Mouse (Mus musculus) hindbrain, embryonic 11.5 days (tissue): Measurements from ENCODE around the gene Ttc12. TPM values are rescaled to one million over a fixed set of nuclear protein-coding genes. Genes with fewer than 3 reads are reported as not detected.

ENCODE experiments used
- ATAC-seq: fragments of 200-750 bp; cut with Nextera tagmentation; 2 replicates; pipeline ENCODE4 v1.8.0; 2017; ENCODE audit warnings: mild to moderate bottlenecking, moderate TSS enrichment, moderate library complexity; ENCODE audit not compliant: low FRiP score
- DNase-seq: peaks from one replicate; pipeline ENCODE4 v3.0.0-alpha.2; 2015; ENCODE audit warnings: low spot score
- H3K27ac ChIP-seq: fragments of 300-500 bp; sonication (generic); 2 replicates; pipeline ENCODE4 v1.5.1; 2014; ENCODE audit warnings: mild to moderate bottlenecking, low read depth, low read length
- H3K27me3 ChIP-seq: fragments of 300-500 bp; sonication (generic); 2 replicates; pipeline ENCODE4 v1.6.1; 2014; ENCODE audit warnings: mild to moderate bottlenecking, low read length, moderate library complexity, mixed read lengths; ENCODE audit not compliant: control insufficient read depth, insufficient read depth
- H3K36me3 ChIP-seq: fragments of 300-500 bp; sonication (generic); 2 replicates; pipeline ENCODE4 v1.6.1; 2014; ENCODE audit warnings: mild to moderate bottlenecking, low read length, moderate library complexity, mixed read lengths; ENCODE audit not compliant: control insufficient read depth, insufficient read depth
- H3K4me1 ChIP-seq: fragments of 300-500 bp; sonication (generic); replicated peaks from 2 replicates; pipeline ENCODE4 v1.6.1; 2014; ENCODE audit warnings: low read length, mixed read lengths; ENCODE audit not compliant: control insufficient read depth, insufficient read depth
- H3K4me2 ChIP-seq: fragments of 300-500 bp; sonication (generic); replicated peaks from 2 replicates; pipeline ENCODE4 v1.6.1; 2014; ENCODE audit warnings: mild to moderate bottlenecking, low read depth, low read length
- H3K4me3 ChIP-seq: fragments of 300-500 bp; sonication (generic); 2 replicates; pipeline ENCODE4 v1.5.1; 2014; ENCODE audit warnings: low read depth, low read length
- H3K9ac ChIP-seq: fragments of 300-500 bp; sonication (generic); 2 replicates; pipeline ENCODE4 v1.6.1; 2014; ENCODE audit warnings: low read depth, low read length
- H3K9me3 ChIP-seq: fragments of 300-500 bp; sonication (generic); 2 replicates; pipeline ENCODE4 v1.6.1; 2016; ENCODE audit warnings: low read length; ENCODE audit not compliant: control insufficient read depth
- WGBS: fragments of 180-500 bp; shearing (Covaris S2); extraction: QIAGEN DNeasy Blood & Tissue Kit; methylation state at CpG from one replicate; pipeline ENCODE4 v1.1.7; 2014; 5-methylcytosine and 5-hydroxymethylcytosine counted together
- polyA plus RNA-seq: library from polyadenylated mRNA; unstranded; fragments of >200 nt; fragmentation: Nextera tagmentation; extraction: Ambion mirVana; gene quantifications from 2 replicates; pipeline ENCODE4 v1.2.1, GENCODE M21; 2014

Gene Ttc12
- 2.9 and 3.4 TPM in 2 replicates for polyA plus RNA-seq

GRCm38 (mm10) chr9:49485892-49486311 is at the start of gene Ttc12:
Gene Ttc12 (minus strand): TSS chr9:49486225.
- DNase-seq (peak; percentile 85), ATAC-seq (peak; percentile 92)
- Histone ChIP-seq H3K4me2 (peak within 1 kb of the TSS; percentile 54), H3K9ac (0 out of 2 replicates have a peak within 1 kb of the TSS, but pooled peaks have one; percentile 37), H3K4me1 (0 out of 2 replicates have a peak, but pooled peaks cover 2% of the 10 kb centered on the region), H3K4me3 (peak within 1 kb of the TSS; percentile 49), H3K36me3 (no peaks in the 10 kb centered on the region), H3K27me3 (no peaks in the 10 kb centered on the region; the same call in 1 of the 2 replicates), H3K9me3 (no peaks in the 10 kb centered on the region), H3K27ac (peak within 1 kb of the TSS; percentile 43)
- WGBS = 0% methylated on average over 18 of the region's 18 CpGs

- Histone ChIP-seq H3K36me3 (no peaks in the 10 kb centered on the region), H3K4me3 (no peak overlapping the region), H3K27ac (no peak overlapping the region), H3K9ac (no peak overlapping the region), H3K4me2 (no peak overlapping the region), H3K4me1 (peaks cover 3% of the 10 kb centered on the region; the same call in 1 of the 2 replicates), H3K27me3 (no peaks in the 10 kb centered on the region), H3K9me3 (no peaks in the 10 kb centered on the region)
- no peak for ATAC-seq
- 48% methylated on average over 4 of the region's 4 CpGs for WGBS
- DNase-seq = no peak
Observed at GRCm38 (mm10) chr9:49534958-49535357, 48.9 kb upstream of the Ttc12 start.

GRCm38 (mm10) chr9:49533912-49534491 is 48.0 kb upstream of the Ttc12 start:
- H3K4me1 ChIP-seq = peaks cover 3% of the 10 kb centered on the region; the same call in 1 of the 2 replicates
- DNase-seq (peak; percentile 48), ATAC-seq (peak; percentile 78)
- no peak overlapping the region for H3K4me2 ChIP-seq
- 15% methylated on average over 8 of the region's 8 CpGs for WGBS
- H3K27ac ChIP-seq = peak overlapping the region; percentile 51
- H3K4me3 ChIP-seq = no peak overlapping the region
- H3K9ac ChIP-seq = no peak overlapping the region
- no peaks in the 10 kb centered on the region for H3K9me3 ChIP-seq
- no peaks in the 10 kb centered on the region for H3K36me3 ChIP-seq
- no peaks in the 10 kb centered on the region for H3K27me3 ChIP-seq

- DNase-seq (no peak), ATAC-seq (no peak)
- Histone ChIP-seq H3K36me3 (no peaks in the 10 kb centered on the region), H3K4me3 (no peak overlapping the region), H3K4me2 (no peak overlapping the region), H3K27ac (no peak overlapping the region), H3K27me3 (no peaks in the 10 kb centered on the region), H3K9me3 (no peaks in the 10 kb centered on the region), H3K9ac (no peak overlapping the region), H3K4me1 (peaks cover 3% of the 10 kb centered on the region; the same call in 1 of the 2 replicates)
- 67% methylated on average over 7 of the region's 7 CpGs for WGBS
Observed at GRCm38 (mm10) chr9:49533455-49533854, 47.4 kb upstream of the Ttc12 start.

- H3K27ac ChIP-seq = no peak overlapping the region
- H3K4me3 ChIP-seq = no peak overlapping the region
- DNase-seq = no peak
- 92% methylated on average over 6 of the region's 6 CpGs for WGBS
- H3K27me3 ChIP-seq = no peaks in the 10 kb centered on the region
- H3K4me2 ChIP-seq = no peak overlapping the region
- no peaks in the 10 kb centered on the region for H3K36me3 ChIP-seq
- H3K4me1 ChIP-seq = peaks cover 3% of the 10 kb centered on the region
- no peaks in the 10 kb centered on the region for H3K9me3 ChIP-seq
- no peak for ATAC-seq
- H3K9ac ChIP-seq = no peak overlapping the region
Observed at GRCm38 (mm10) chr9:49531833-49532232, 45.8 kb upstream of the Ttc12 start.

GRCm38 (mm10) chr9:49531257-49531656 is 45.2 kb upstream of the Ttc12 start:
- Histone ChIP-seq H3K9me3 (no peaks in the 10 kb centered on the region), H3K27me3 (no peaks in the 10 kb centered on the region), H3K27ac (no peak overlapping the region), H3K4me3 (no peak overlapping the region), H3K4me1 (peaks cover 3% of the 10 kb centered on the region), H3K36me3 (no peaks in the 10 kb centered on the region), H3K9ac (no peak overlapping the region), H3K4me2 (no peak overlapping the region)
- 61% methylated on average over 7 of the region's 7 CpGs for WGBS
- DNase-seq = no peak
- no peak for ATAC-seq

- no peak overlapping the region for H3K27ac ChIP-seq
- ATAC-seq = no peak
- no peak overlapping the region for H3K9ac ChIP-seq
- H3K36me3 ChIP-seq = no peaks in the 10 kb centered on the region
- H3K9me3 ChIP-seq = no peaks in the 10 kb centered on the region
- no peak overlapping the region for H3K4me3 ChIP-seq
- no peaks in the 10 kb centered on the region for H3K27me3 ChIP-seq
- peaks cover 3% of the 10 kb centered on the region; the same call in 1 of the 2 replicates for H3K4me1 ChIP-seq
- DNase-seq = no peak
- H3K4me2 ChIP-seq = no peak overlapping the region
- 42% methylated on average over 4 of the region's 4 CpGs for WGBS
Observed at GRCm38 (mm10) chr9:49530739-49531138, 44.7 kb upstream of the Ttc12 start.

- WGBS = 72% methylated on average over 8 of the region's 8 CpGs
- Histone ChIP-seq H3K4me2 (no peak overlapping the region), H3K9me3 (no peaks in the 10 kb centered on the region), H3K36me3 (no peaks in the 10 kb centered on the region), H3K27ac (no peak overlapping the region), H3K4me1 (peaks cover 3% of the 10 kb centered on the region; the same call in 1 of the 2 replicates), H3K4me3 (no peak overlapping the region), H3K27me3 (no peaks in the 10 kb centered on the region), H3K9ac (no peak overlapping the region)
- no peak for ATAC-seq
- DNase-seq = no peak
Observed at GRCm38 (mm10) chr9:49529366-49529959, 43.4 kb upstream of the Ttc12 start.

- no peak overlapping the region for H3K4me3 ChIP-seq
- no peak overlapping the region for H3K4me2 ChIP-seq
- no peaks in the 10 kb centered on the region for H3K27me3 ChIP-seq
- H3K27ac ChIP-seq = no peak overlapping the region
- WGBS = 62% methylated on average over 10 of the region's 10 CpGs
- no peak overlapping the region for H3K9ac ChIP-seq
- H3K36me3 ChIP-seq = no peaks in the 10 kb centered on the region
- DNase-seq (peak; percentile 73), ATAC-seq (no peak)
- no peaks in the 10 kb centered on the region; the same call in 1 of the 2 replicates for H3K4me1 ChIP-seq
- H3K9me3 ChIP-seq = no peaks in the 10 kb centered on the region
Observed at GRCm38 (mm10) chr9:49528943-49529342, 42.9 kb upstream of the Ttc12 start.
